Mouse (Mus musculus) hindbrain, embryonic 12.5 days (tissue): ENCODE data around the gene Plekhg3. TPM values are rescaled to one million over a fixed set of nuclear protein-coding genes. Genes with fewer than 3 reads are reported as not detected.
A peak's percentile ranks its signal among the peaks of the same experiment; 100 is the strongest.

Experiments
- ATAC-seq: fragments of 200-750 bp; cut with Nextera tagmentation; 2 replicates; pipeline ENCODE4 v1.8.0; 2017; ENCODE audit warnings: moderate TSS enrichment; ENCODE audit not compliant: low FRiP score
- H3K27ac ChIP-seq: fragments of 300-500 bp; sonication (generic); 2 replicates; pipeline ENCODE4 v1.5.1; 2016; ENCODE audit warnings: mild to moderate bottlenecking
- H3K27me3 ChIP-seq: fragments of 300-500 bp; sonication (generic); 2 replicates; pipeline ENCODE4 v1.6.1; 2016; ENCODE audit warnings: mild to moderate bottlenecking
- H3K36me3 ChIP-seq: fragments of 300-500 bp; sonication (generic); 2 replicates; pipeline ENCODE4 v1.6.1; 2016; ENCODE audit warnings: mild to moderate bottlenecking
- H3K4me1 ChIP-seq: fragments of 300-500 bp; sonication (generic); 2 replicates; pipeline ENCODE4 v1.6.1; 2016
- H3K4me2 ChIP-seq: fragments of 300-500 bp; sonication (generic); replicated peaks from 2 replicates; pipeline ENCODE4 v1.6.1; 2016; ENCODE audit warnings: mild to moderate bottlenecking
- H3K4me3 ChIP-seq: fragments of 300-500 bp; sonication (generic); 2 replicates; pipeline ENCODE4 v1.5.1; 2016; ENCODE audit warnings: mild to moderate bottlenecking
- H3K9ac ChIP-seq: fragments of 300-500 bp; sonication (generic); 2 replicates; pipeline ENCODE4 v1.6.1; 2016; ENCODE audit warnings: mild to moderate bottlenecking, moderate library complexity
- H3K9me3 ChIP-seq: fragments of 300-500 bp; sonication (generic); replicated peaks from 2 replicates; pipeline ENCODE4 v1.6.1; 2016; ENCODE audit warnings: mild to moderate bottlenecking
- WGBS: fragments of 180-500 bp; shearing (Covaris S2); methylation state at CpG from one replicate; pipeline ENCODE4 v1.1.7; 2016; 5-methylcytosine and 5-hydroxymethylcytosine counted together
- polyA plus RNA-seq: library from polyadenylated mRNA; unstranded; fragments of >200 nt; fragmentation: Nextera tagmentation; extraction: Ambion mirVana; gene quantifications from 2 replicates; pipeline ENCODE4 v1.2.1, GENCODE M21; 2016

Gene Plekhg3
- polyA plus RNA-seq, 1 experiment from 2014 or later, result 3.6 TPM

DNA sequence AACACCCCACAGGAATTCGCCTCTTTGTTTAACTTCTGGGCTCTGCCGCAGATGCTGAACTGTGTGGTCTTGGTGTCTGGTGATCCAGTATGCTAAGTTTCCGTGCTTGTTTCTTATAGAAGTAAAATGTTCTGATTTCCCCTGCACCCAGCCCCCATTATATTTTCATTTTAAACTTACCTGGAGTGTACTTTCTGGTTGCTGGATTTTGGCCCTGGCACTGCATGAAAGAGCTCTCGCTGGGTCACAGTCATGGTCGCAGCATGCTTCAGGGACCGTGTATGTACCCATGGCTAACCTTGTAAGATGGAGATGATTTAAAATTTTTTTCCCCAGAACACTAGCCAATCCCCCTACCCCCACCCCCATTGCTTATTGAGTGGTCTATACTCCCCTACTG lies 11.2 kb downstream of the Plekhg3 start:
- Histone ChIP-seq H3K4me3 (no peak overlapping the region), H3K4me1 (peaks cover 15% of the 10 kb centered on the region), H3K27ac (no peak overlapping the region), H3K9ac (no peak overlapping the region), H3K36me3 (no peaks in the 10 kb centered on the region), H3K9me3 (no peaks in the 10 kb centered on the region), H3K27me3 (peaks cover 14% of the 10 kb centered on the region), H3K4me2 (no peak overlapping the region)
- WGBS, result 64% methylated on average over 6 of the region's 6 CpGs
- no peak for ATAC-seq

DNA sequence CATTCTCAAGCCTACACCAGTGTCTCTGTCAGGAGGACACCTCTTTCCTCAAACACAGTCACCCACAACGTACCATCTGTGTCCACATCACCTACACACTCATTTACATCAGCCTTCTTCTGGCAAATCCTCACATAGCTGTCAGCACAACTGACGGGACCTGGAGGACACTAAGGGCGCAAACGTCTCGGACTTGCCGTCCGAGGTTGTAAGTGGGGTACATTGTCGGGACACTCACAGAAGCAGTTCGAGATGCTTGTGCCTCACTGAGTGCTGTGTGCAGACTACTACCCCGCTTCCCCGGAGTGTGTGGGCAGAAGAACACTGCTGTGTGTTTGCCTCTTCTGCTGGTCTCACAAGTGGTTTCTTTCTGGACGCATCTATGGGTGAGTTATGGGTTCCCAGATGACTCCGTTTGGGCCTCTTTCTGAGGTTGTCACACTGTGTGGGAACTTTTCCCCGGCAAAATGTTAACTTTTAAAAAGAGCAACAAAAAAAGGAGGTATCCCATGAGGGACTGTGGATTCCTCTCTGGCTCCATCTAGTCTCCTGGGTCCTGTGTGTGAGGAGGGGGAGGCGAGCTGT lies 15.2 kb downstream of the Plekhg3 start:
- H3K27ac ChIP-seq, result no peak overlapping the region
- H3K4me3 ChIP-seq, result no peak overlapping the region
- H3K27me3 ChIP-seq, result peaks cover 34% of the 10 kb centered on the region
- no peaks in the 10 kb centered on the region for H3K36me3 ChIP-seq
- H3K9me3 ChIP-seq, result no peaks in the 10 kb centered on the region
- ATAC-seq, result no peak
- peaks cover 28% of the 10 kb centered on the region for H3K4me1 ChIP-seq
- 51% methylated on average over 15 of the region's 15 CpGs for WGBS
- H3K4me2 ChIP-seq, result peak overlapping the region; percentile 46; the same call in 1 of the 2 replicates
- no peak overlapping the region for H3K9ac ChIP-seq

DNA sequence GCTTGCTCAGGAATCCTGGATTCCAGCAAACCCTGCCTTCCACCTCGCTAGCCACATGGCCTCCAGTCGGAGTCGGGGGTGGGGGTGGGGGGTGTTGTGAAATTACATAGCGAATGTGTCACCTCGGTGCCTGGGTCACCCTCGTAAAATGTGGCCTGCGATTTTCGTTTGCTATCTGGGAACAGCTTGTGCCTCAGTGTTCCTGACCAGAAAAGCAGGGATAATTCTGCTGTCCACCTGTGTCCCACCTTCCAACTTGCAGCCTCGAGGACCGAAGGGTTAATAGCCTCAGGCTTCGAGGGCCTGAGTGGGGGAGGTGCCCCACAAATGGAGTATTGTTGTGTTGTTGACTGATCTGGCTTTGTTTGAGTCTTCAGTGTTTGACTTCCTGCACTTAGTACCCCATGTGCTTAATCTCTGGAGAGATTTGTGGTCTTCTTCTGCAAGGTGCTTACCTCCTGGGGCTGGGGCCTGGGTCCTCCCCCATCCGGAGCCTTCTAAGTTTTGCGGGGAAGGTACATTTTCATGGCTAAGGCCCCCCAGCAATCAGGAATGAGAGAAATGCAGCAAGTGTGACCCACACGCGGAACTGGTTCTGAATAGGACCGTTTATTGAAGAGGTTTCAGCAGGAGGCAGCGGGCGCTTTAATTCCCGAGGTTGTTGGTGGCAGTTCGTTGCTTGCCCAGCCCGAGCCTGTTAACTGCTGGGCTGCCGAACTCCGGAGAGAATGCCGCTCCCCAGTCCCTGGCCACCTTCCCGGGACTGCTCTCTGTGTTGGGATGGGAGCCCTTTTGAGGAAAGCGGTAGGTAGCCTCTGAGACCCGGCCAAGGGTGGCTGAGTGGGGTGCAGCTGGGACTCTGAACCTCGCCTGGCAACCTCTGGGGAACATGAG lies 15.9 kb downstream of the Plekhg3 start:
- Histone ChIP-seq H3K4me3 (peak overlapping the region; percentile 14), H3K27me3 (peaks cover 34% of the 10 kb centered on the region), H3K9ac (peak overlapping the region; percentile 36; the same call in 1 of the 2 replicates), H3K27ac (no peak overlapping the region), H3K4me1 (peaks cover 28% of the 10 kb centered on the region), H3K4me2 (peak overlapping the region; percentile 46), H3K9me3 (no peaks in the 10 kb centered on the region), H3K36me3 (no peaks in the 10 kb centered on the region)
- 7% methylated on average over 28 of the region's 28 CpGs for WGBS
- no peak; the same call in 1 of the 2 replicates for ATAC-seq

DNA sequence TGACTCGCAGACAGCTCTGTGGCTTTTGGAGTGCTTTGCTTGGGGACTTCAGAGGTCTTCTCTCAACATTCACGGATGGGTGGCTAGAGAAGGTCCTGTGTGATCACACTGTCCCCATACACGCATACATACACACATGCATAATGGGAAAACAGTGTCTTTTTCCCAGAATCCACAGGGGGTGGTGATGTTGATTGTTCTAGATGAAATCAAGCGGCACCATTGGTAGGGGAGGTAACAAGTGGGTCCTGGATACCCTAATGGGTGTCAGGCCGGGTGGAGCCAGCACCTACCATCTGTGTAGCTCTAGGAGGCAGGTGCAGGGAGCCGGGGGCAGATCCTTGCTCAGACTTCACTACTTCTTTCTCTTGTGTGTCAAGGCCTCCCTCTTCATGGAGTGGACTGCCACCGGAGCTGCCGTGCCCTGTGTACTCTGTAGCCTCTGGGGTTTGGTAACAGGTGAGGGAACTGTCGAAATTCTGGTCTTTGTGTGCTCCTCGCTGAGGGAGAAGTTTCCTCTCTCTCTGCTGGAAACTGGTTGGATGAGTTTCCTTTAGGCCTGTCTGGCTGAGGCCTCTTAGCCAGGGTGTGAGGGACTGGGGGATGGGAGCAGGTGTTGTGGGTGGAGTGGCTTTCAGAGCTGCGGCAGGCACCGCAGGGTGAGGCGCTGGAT lies 16.9 kb downstream of the Plekhg3 start:
- WGBS, result 28% methylated on average over 13 of the region's 13 CpGs
- no peaks in the 10 kb centered on the region for H3K9me3 ChIP-seq
- peak overlapping the region; percentile 46 for H3K4me2 ChIP-seq
- H3K4me3 ChIP-seq, result peak overlapping the region; percentile 14; the same call in 1 of the 2 replicates
- H3K9ac ChIP-seq, result peak overlapping the region; percentile 36; the same call in 1 of the 2 replicates
- H3K4me1 ChIP-seq, result peaks cover 28% of the 10 kb centered on the region
- no peak overlapping the region for H3K27ac ChIP-seq
- ATAC-seq, result 0 out of 2 replicates have a peak, but pooled peaks have one; percentile 29
- peaks cover 34% of the 10 kb centered on the region for H3K27me3 ChIP-seq
- no peaks in the 10 kb centered on the region for H3K36me3 ChIP-seq

DNA sequence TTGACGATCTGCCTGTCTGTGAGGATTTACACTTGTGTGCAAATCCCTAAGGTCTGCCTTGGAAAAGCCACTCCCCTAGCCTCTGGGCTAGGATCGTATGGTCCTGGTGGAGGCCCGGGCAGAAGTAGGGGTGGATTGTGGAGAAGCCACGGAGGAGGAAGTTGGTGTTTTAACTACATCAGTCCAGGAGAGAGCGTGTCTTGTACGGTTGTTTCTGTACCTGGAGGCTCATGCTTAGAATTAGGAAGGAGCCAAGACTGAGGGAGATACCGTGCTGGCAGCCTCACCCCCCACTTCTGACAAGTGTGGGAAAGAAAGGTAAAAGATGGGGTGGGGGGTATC lies 17.4 kb downstream of the Plekhg3 start:
- no peak for ATAC-seq

DNA sequence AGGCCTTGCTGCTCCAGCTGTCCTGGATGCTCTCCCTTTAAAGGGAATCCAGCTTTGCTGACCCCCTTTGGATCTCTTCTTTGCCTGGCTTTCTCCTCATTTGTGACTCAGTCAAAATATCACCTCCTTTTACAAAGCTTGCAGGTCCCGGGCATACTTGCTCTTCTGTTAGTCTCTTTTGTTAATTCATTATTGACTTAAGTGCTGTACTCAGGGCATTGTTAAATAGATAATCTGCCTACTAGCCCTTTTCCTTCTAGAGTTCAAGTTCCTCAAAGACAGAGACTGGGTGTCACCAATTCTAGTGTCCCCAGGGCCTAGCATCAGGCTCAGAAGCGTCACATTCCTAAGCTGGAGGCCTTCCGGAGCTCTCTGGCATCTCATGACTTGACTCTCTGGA lies 18.5 kb downstream of the Plekhg3 start:
- WGBS, result 76% methylated on average over 3 of the region's 3 CpGs
- Histone ChIP-seq H3K9me3 (no peaks in the 10 kb centered on the region), H3K36me3 (no peaks in the 10 kb centered on the region), H3K4me3 (no peak overlapping the region), H3K4me1 (peaks cover 28% of the 10 kb centered on the region), H3K9ac (no peak overlapping the region), H3K4me2 (no peak overlapping the region), H3K27me3 (peaks cover 34% of the 10 kb centered on the region), H3K27ac (no peak overlapping the region)
- no peak for ATAC-seq

More for the DNA sequence above, 17.4 kb downstream of the Plekhg3 start:
- H3K4me1 ChIP-seq, result peaks cover 28% of the 10 kb centered on the region
- 0 out of 2 replicates have a peak overlapping the region, but pooled peaks have one; percentile 46 for H3K4me2 ChIP-seq
- no peaks in the 10 kb centered on the region for H3K9me3 ChIP-seq
- peaks cover 34% of the 10 kb centered on the region for H3K27me3 ChIP-seq
- H3K9ac ChIP-seq, result no peak overlapping the region
- WGBS, result 29% methylated on average over 7 of the region's 7 CpGs
- no peak overlapping the region for H3K27ac ChIP-seq
- no peaks in the 10 kb centered on the region for H3K36me3 ChIP-seq
- no peak overlapping the region for H3K4me3 ChIP-seq

DNA sequence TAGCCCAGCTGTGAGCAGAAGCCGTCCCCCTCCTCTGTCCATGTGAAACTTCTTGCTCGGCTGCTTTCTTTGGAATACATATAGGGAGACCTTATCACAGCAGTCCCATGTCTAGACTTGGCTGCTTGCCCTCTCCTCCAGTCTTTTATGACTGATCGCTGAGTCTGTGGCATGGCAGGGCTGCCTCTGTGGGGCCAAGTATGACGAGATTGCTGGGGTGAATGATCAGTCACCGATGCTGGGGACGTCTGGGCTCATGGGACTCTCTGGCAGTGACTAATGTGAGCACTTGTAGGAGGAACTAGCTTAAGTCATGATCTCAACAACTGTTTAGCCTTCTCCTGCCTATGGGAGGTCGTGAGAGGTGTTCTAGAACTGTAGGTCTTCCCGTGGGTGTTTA lies 21.6 kb downstream of the Plekhg3 start:
- Histone ChIP-seq H3K9ac (no peak overlapping the region), H3K36me3 (no peaks in the 10 kb centered on the region), H3K4me3 (no peak overlapping the region), H3K27ac (no peak overlapping the region), H3K4me1 (peaks cover 17% of the 10 kb centered on the region), H3K4me2 (no peak overlapping the region), H3K9me3 (no peaks in the 10 kb centered on the region), H3K27me3 (peaks cover 18% of the 10 kb centered on the region)
- WGBS, result 72% methylated on average over 8 of the region's 8 CpGs
- no peak for ATAC-seq

DNA sequence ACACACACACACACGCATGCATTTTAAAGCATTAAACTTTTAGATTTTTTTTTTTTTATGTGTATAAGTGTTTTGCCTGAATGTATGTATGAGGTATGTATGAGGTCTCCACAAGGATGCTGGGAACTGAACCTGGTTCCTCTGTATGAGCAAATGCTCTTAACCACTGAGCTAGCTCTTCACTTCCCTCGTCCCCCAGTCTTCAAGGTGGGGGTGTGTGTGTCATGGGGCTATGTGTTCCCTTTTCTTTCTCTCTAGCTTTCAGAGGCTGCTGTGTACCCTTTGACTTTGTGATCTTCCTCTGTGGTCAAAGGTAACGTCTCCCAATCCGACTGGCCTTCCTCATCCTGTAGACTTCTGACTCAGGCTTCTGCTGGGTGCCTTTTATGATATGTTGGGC lies 22.3 kb downstream of the Plekhg3 start:
- Histone ChIP-seq H3K9ac (no peak overlapping the region), H3K4me3 (no peak overlapping the region), H3K36me3 (no peaks in the 10 kb centered on the region), H3K4me2 (no peak overlapping the region), H3K27me3 (peaks cover 12% of the 10 kb centered on the region), H3K27ac (no peak overlapping the region), H3K9me3 (no peaks in the 10 kb centered on the region), H3K4me1 (peaks cover 11% of the 10 kb centered on the region)
- WGBS, result 89% methylated on average over 4 of the region's 4 CpGs
- no peak for ATAC-seq

DNA sequence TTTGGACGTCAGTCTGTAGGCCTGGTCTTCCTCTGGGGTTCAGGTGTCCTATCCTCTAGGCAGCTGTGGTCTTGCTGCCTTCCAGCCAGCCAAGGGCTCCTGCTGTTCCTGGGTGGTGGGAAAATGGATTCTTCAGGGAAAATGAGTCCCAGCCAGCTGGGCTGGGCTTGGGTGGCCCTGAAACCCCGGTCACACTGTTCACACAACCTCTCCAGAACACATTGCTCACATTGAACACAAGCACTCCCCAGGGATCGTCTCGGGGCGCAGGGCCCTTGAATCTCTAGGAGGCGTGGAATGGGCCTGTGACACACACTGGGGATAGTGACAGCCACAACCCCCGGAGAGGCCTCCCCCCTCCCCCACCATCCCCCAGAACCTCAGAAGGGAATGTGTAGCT lies 23.2 kb downstream of the Plekhg3 start:
- H3K27me3 ChIP-seq, result peaks cover 2% of the 10 kb centered on the region; the same call in 1 of the 2 replicates
- no peak overlapping the region for H3K4me3 ChIP-seq
- H3K9me3 ChIP-seq, result no peaks in the 10 kb centered on the region
- H3K4me2 ChIP-seq, result no peak overlapping the region
- no peaks in the 10 kb centered on the region for H3K36me3 ChIP-seq
- WGBS, result 78% methylated on average over 7 of the region's 7 CpGs
- H3K4me1 ChIP-seq, result peaks cover 9% of the 10 kb centered on the region
- H3K9ac ChIP-seq, result no peak overlapping the region
- no peak for ATAC-seq
- no peak overlapping the region for H3K27ac ChIP-seq

DNA sequence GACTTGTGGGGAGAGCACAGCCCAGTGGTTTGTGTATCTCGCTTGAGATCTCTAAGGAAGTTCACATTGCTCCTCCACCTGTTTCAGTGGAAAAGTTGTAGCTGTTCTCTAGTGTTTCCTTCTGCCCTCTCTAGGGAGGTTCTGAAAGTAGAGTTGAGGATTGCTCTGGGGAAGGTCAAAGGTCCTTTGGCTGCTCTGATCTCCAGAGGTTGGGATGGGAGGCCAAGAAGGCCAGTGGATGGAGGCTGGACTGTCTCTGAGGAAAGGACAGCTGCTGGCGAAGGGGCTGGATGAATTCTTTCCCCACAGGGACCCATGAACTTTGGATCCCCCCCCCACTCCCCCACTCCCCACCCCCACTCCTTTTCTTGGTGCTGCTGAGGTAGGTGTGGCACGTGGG lies 23.7 kb downstream of the Plekhg3 start:
- Histone ChIP-seq H3K4me2 (no peak overlapping the region), H3K4me3 (no peak overlapping the region), H3K9ac (no peak overlapping the region), H3K4me1 (peaks cover 9% of the 10 kb centered on the region), H3K27ac (no peak overlapping the region), H3K36me3 (no peaks in the 10 kb centered on the region), H3K27me3 (no peaks in the 10 kb centered on the region), H3K9me3 (no peaks in the 10 kb centered on the region)
- 90% methylated on average over 3 of the region's 3 CpGs for WGBS
- ATAC-seq, result no peak

DNA sequence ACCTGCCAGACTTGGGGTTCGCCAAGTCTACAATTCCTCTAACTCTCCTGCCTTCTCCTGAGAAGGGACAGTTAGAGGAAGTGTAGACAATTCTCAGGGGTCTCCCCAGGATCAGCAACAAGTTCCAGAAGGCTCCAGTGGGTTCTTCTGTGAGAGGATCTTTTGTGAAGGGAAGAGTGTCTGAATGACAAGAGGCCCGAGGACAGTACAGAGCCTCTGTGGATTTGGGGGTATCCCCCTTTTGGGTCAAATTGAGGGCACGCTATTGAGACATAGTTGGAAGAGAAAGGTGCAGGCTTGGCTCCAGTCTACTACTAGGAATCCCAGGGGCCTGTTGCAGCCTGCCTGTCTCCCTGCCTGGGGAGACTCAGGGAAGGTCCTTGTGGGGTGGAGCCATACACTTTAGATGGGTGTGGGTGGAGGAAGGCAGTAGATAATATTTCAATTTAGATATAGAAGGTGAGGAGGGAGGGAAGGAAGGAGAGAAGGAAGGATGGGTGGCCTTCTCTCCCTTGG lies 24.2 kb downstream of the Plekhg3 start:
- H3K9ac ChIP-seq, result no peak overlapping the region
- H3K4me1 ChIP-seq, result peaks cover 9% of the 10 kb centered on the region
- H3K27ac ChIP-seq, result no peak overlapping the region
- no peaks in the 10 kb centered on the region for H3K27me3 ChIP-seq
- no peaks in the 10 kb centered on the region for H3K36me3 ChIP-seq
- no peaks in the 10 kb centered on the region for H3K9me3 ChIP-seq
- WGBS, result 86% methylated on average over 3 of the region's 3 CpGs
- ATAC-seq, result no peak
- H3K4me2 ChIP-seq, result no peak overlapping the region
- no peak overlapping the region for H3K4me3 ChIP-seq

DNA sequence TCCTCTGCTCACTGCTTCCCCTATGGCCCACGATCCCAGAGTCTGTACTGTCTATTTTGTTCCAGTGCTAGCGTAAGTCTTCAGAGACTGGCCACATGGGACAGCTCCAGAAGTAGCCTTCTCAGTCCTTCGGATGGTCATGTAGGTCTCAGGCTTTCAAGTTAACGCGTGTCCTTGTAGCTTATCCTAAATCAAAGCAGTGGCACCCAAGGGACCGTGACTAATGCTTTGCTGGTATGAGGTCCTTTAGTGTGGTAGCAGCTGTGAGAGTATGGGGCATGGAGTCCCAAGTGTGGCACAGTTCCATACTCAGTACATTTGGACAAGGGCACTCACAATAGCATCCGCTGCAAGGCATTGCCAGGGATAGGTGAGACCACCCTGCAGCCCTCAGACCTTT lies 25.5 kb downstream of the Plekhg3 start:
- H3K4me2 ChIP-seq, result no peak overlapping the region
- WGBS, result 74% methylated on average over 7 of the region's 7 CpGs

More for the DNA sequence above, 25.5 kb downstream of the Plekhg3 start:
- Histone ChIP-seq H3K9ac (no peak overlapping the region), H3K36me3 (no peaks in the 10 kb centered on the region), H3K9me3 (no peaks in the 10 kb centered on the region), H3K27me3 (no peaks in the 10 kb centered on the region), H3K27ac (no peak overlapping the region), H3K4me1 (peaks cover 9% of the 10 kb centered on the region), H3K4me3 (no peak overlapping the region)
- no peak for ATAC-seq
